In genomic region chr11:74619956-74620300, GRCm38 (mm10) we compare ENCODE assay signal across 10 mouse cellular contexts. TPM values are rescaled to one million over a fixed set of nuclear protein-coding genes. Genes with fewer than 3 reads are reported as not detected.
DNase-seq lines count a peak whose midpoint lies in the region; ATAC-seq and TF ChIP-seq lines count a peak whose summit lies in the region.
"Had no signal": no experiment of that assay in that cellular context is flagged by ENCODE, and none has a peak within 500 bp of the region (broad histone marks: within the 10 kb centered on the region; RNA-seq: fewer than 3 reads in every experiment).

No protein-coding gene starts in this region.

- no peak for ATAC-seq in liver, embryonic 15.5 days (ENCODE audit: insufficient read depth)
- ATAC-seq: activated CD4-positive, CD25-positive, alpha-beta regulatory T cell, adult 4 months had no signal

- peak overlapping the region; percentile 76; the same call in 1 of the 2 replicates for H3K27ac ChIP-seq in heart, embryonic 10.5 days
- H3K27ac ChIP-seq in hindbrain, embryonic 10.5 days = peak overlapping the region; percentile 83
- peak overlapping the region; percentile 95 for H3K27ac ChIP-seq in liver, embryonic 15.5 days (replicated peaks)

- H3K4me3 ChIP-seq in heart, embryonic 10.5 days = peak overlapping the region; percentile 63
- H3K4me3 ChIP-seq in E14TG2a.4 (replicated peaks; ENCODE audit: low read length) = peak overlapping the region; percentile 92
- peak overlapping the region; percentile 61 for H3K4me3 ChIP-seq in hindbrain, embryonic 10.5 days
- H3K4me3 ChIP-seq in liver, embryonic 15.5 days (replicated peaks) = peak overlapping the region; percentile 87

- peaks cover 60% of the 10 kb centered on the region for H3K27me3 ChIP-seq in heart, embryonic 10.5 days (ENCODE audit: insufficient read depth, poor library complexity, severe bottlenecking)
- peaks cover 31% of the 10 kb centered on the region for H3K27me3 ChIP-seq in E14TG2a.4 (ENCODE audit: insufficient read depth, low read length)
- H3K27me3 ChIP-seq in hindbrain, embryonic 10.5 days (ENCODE audit: insufficient read depth, poor library complexity, severe bottlenecking) = peaks cover 54% of the 10 kb centered on the region
- peaks cover 57% of the 10 kb centered on the region for H3K27me3 ChIP-seq in liver, embryonic 15.5 days

- H3K9ac ChIP-seq in liver, embryonic 15.5 days = peak overlapping the region; percentile 90

- no peaks in the 10 kb centered on the region for H3K9me3 ChIP-seq in heart, embryonic 10.5 days
- no peaks in the 10 kb centered on the region for H3K9me3 ChIP-seq in E14TG2a.4 (ENCODE audit: low read length)
- no peaks in the 10 kb centered on the region for H3K9me3 ChIP-seq in hindbrain, embryonic 10.5 days
- H3K9me3 ChIP-seq in liver, embryonic 15.5 days (replicated peaks) = no peaks in the 10 kb centered on the region

- TF ChIP-seq CTCF in E14TG2a.4 (conservative IDR thresholded peaks at IDR 0.05; ENCODE audit: low read length) = no peak

- H3K4me1 ChIP-seq in heart, embryonic 10.5 days = peaks cover 11% of the 10 kb centered on the region
- H3K4me1 ChIP-seq in E14TG2a.4 (replicated peaks; ENCODE audit: low read depth, low read length) = peaks cover 38% of the 10 kb centered on the region
- H3K4me1 ChIP-seq in hindbrain, embryonic 10.5 days (replicated peaks) = peaks cover 14% of the 10 kb centered on the region
- peaks cover 56% of the 10 kb centered on the region for H3K4me1 ChIP-seq in liver, embryonic 15.5 days (replicated peaks)

- no peak for DNase-seq in heart, embryonic 10.5 days (ENCODE audit: low spot score)
- DNase-seq in heart, adult 18-20 months = no peak
- no peak for DNase-seq in hindbrain, embryonic 10.5 days (ENCODE audit: low spot score)
- DNase-seq in yolk sac, embryonic 10.5 days (ENCODE audit: low spot score) = no peak
- no peak for DNase-seq in layer of hippocampus, postnatal 25 days (ENCODE audit: extremely low spot score in 1 of 2, low spot score in 1 of 2)
- no peak for DNase-seq in lung, postnatal 25 days (ENCODE audit: low spot score)
- DNase-seq: heart, postnatal 36 days had no signal

- H3K4me2 ChIP-seq in liver, embryonic 15.5 days = peak overlapping the region; percentile 84

- 3% methylated on average over 16 of the region's 16 CpGs for WGBS in heart, embryonic 10.5 days
- 2% methylated on average over 16 of the region's 16 CpGs for WGBS in hindbrain, embryonic 10.5 days
- WGBS in liver, embryonic 15.5 days (ENCODE audit: insufficient replicate concordance) = 5% methylated on average over 16 of the region's 16 CpGs

- H3K36me3 ChIP-seq in heart, embryonic 10.5 days = no peaks in the 10 kb centered on the region
- peaks cover 32% of the 10 kb centered on the region for H3K36me3 ChIP-seq in E14TG2a.4 (ENCODE audit: insufficient read depth, low read length)
- H3K36me3 ChIP-seq in hindbrain, embryonic 10.5 days = no peaks in the 10 kb centered on the region
- peaks cover 23% of the 10 kb centered on the region for H3K36me3 ChIP-seq in liver, embryonic 15.5 days (replicated peaks)

RNA-seq across cellular contexts. Expression of gene Ccdc92b, which starts 0.5 kb away (rescaled TPM):
- 1.6 and 1.7 TPM in 2 replicates for polyA plus RNA-seq in heart, embryonic 10.5 days (2016; fragmentation: Nextera tagmentation; extraction: Ambion mirVana)
- total RNA-seq in heart, adult 18-20 months (2021) = under 1 TPM; 0.20 to 0.26 TPM
- polyA plus RNA-seq in hindbrain, embryonic 10.5 days (2016; fragmentation: Nextera tagmentation; extraction: Ambion mirVana) = 0.61 and 1.2 TPM in 2 replicates
- polyA plus RNA-seq in liver, embryonic 15.5 days (2015; fragmentation: Nextera tagmentation; extraction: Ambion mirVana) = 13.7 and 17.7 TPM in 2 replicates
- total RNA-seq in layer of hippocampus, postnatal 25 days (2021) = 10 to 100 TPM; 21.9 to 22.6 TPM
- polyA plus RNA-seq: activated CD4-positive, CD25-positive, alpha-beta regulatory T cell, adult 4 months had no signal

RNA-seq across cellular contexts. Expression of gene Rap1gap2, which starts 9.2 kb away (rescaled TPM):
- 5.2 and 7.0 TPM in 2 replicates for polyA plus RNA-seq in heart, embryonic 10.5 days (2016; fragmentation: Nextera tagmentation; extraction: Ambion mirVana)
- 10 to 100 TPM; 74.4 to 94.6 TPM for total RNA-seq in heart, adult 18-20 months (2021)
- 1.5 and 1.6 TPM in 2 replicates for polyA plus RNA-seq in hindbrain, embryonic 10.5 days (2016; fragmentation: Nextera tagmentation; extraction: Ambion mirVana)
- polyA plus RNA-seq in liver, embryonic 15.5 days (2015; fragmentation: Nextera tagmentation; extraction: Ambion mirVana) = 0.76 and 0.81 TPM in 2 replicates
- 100 to 1,000 TPM; 139 to 144 TPM for total RNA-seq in layer of hippocampus, postnatal 25 days (2021)

RNA-seq across cellular contexts. Expression of gene Cluh, which starts 29.4 kb away (rescaled TPM):
- 50.2 and 68.6 TPM in 2 replicates for polyA plus RNA-seq in heart, embryonic 10.5 days (2016; fragmentation: Nextera tagmentation; extraction: Ambion mirVana)
- total RNA-seq in heart, adult 18-20 months (2021) = 100 to 1,000 TPM; 209 to 234 TPM
- polyA plus RNA-seq in hindbrain, embryonic 10.5 days (2016; fragmentation: Nextera tagmentation; extraction: Ambion mirVana) = 24.7 and 26.4 TPM in 2 replicates
- polyA plus RNA-seq in liver, embryonic 15.5 days (2015; fragmentation: Nextera tagmentation; extraction: Ambion mirVana) = 27.9 and 34.5 TPM in 2 replicates
- total RNA-seq in layer of hippocampus, postnatal 25 days (2021) = 10 to 100 TPM; 68.2 to 77.3 TPM
